Mouse (Mus musculus) cerebellum, adult 8-10 months (tissue): ENCODE measurements at regions not wholly inside any gene's neighbourhood (a gene's known extent, or its start where the extent isn't known, plus 50 kb on each side); places are given as distances from the start of the nearest gene placed in this dataset.

ENCODE experiments used
- DNase-seq: peaks from one replicate; pipeline ENCODE4 v3.0.0; 2022

DNA sequence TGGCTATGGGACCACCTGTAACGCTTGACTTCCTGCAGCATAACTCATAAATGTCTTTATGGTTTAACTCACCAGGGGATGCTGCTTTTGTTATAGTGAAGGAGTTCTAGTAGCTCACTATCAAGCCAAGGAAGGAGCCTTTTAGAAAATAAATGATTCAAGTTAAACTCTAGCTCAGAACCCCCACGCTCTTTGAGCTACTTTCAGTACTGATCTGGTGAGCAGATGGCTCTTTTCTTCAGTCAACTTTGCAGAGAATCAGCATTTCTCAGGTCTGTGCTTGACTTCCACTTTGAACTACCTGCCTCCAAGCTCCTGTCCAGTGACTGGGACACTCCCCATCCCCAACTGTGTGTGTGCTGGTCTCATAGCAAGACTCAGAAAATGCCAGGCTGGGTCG lies 694.3 kb upstream of the Tmpo start:
- no peak for DNase-seq

GRCm38 (mm10) chr10:91871244-91871643 lies 690.1 kb upstream of the Tmpo start:
- no peak for DNase-seq

DNA sequence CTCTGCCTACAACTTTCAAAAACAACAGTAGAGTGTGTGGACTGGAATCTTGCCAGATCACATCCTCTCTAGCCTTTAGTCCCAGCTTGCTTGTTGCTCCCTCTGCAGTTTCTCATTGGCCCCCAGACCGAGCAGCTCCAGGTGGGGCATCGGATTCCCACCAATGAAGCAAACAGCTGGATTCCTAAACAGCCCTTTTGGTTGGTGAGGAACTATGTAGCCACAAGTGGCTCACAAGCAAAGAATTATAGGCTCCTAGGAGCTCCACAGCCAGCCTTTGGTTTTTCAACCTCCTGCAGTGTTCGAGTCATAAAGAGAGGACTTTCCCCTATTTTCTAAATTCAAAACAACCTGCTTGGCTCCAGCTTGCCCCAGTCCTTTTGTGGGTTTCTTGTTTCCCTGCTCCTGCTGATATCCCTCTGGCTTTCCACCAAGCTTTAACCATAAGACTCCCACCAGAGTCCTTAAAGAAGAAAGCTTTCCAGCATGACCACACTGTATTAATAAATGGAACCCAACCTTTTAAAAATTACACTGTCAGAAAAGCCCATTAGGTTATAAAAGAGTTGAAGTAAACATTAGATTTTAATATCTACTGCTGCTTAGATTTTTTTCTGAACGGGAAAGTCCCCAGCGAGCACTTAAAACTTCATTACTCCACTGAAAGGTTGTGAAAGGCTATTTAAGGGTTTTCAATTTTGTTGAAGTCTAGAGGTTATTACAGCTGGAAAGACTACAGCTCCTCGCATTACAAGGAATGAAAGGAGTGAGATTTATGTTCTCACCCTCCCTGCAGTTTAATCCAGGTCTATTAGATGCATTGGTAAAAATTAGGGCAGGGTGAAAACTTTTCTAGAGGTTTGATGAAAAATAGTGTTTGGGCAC lies 677.8 kb upstream of the Tmpo start:
- no peak for DNase-seq

DNA sequence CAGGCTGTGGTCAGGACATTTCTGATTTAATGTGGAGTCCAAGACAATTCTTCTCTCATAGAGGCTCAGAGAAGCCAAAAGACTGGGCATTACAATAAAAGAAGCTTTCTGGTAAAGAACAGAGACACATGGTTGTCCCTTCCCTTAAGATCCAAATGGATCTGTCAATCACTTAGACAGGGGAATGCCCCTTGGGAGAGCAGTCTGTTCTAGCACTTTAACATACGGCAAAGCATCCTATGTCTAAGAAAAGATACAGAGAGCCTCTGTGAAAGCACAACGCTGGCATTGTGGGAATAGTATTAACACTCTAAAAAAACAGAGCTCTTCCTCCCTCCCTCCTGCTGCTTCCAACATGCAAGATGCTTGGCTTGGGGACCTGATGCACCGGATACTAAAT lies 646.0 kb upstream of the Tmpo start:
- no peak for DNase-seq

DNA sequence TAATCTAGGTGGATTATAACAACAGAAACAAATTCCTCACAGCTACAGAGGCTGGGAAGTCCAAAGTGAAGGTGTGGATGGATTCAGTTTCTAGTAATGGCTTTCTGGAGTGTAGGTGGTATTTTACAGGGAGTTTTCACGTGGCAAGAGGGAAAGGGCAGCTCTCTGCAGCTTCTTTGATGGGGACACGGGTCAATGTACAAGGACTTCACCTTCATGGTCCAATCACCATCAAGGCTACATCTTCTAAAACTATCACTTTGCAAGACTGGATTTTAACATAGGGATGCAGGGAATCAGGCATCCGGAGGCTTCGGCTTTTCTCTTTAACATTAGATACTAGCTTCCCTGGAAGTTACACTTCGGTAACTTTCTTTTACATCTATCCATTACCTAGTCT lies 642.4 kb upstream of the Tmpo start:
- DNase-seq, result no peak

GRCm38 (mm10) chr10:91804870-91805269 lies 623.8 kb upstream of the Tmpo start:
- DNase-seq, result no peak
